ENCODE assay signal across 15 mouse cellular contexts in genomic region chr7:68022188-68022587, GRCm38 (mm10).
DNase-seq lines count a peak whose midpoint lies in the region; ATAC-seq and TF ChIP-seq lines count a peak whose summit lies in the region.
"Had no signal": no experiment of that assay in that cellular context is flagged by ENCODE, and none has a peak within 500 bp of the region (broad histone marks: within the 10 kb centered on the region; RNA-seq: fewer than 3 reads in every experiment).

No protein-coding gene starts in this region.

- no peaks in the 10 kb centered on the region for H3K9me3 ChIP-seq in heart, embryonic 13.5 days
- H3K9me3 ChIP-seq in kidney, postnatal 0 days (replicated peaks; ENCODE audit: low read length): no peaks in the 10 kb centered on the region
- H3K9me3 ChIP-seq: midbrain, embryonic 12.5 days had no signal

- 0 out of 2 replicates have a peak overlapping the region, but pooled peaks have one; percentile 2 for H3K4me2 ChIP-seq in heart, embryonic 13.5 days
- no peak overlapping the region for H3K4me2 ChIP-seq in kidney, postnatal 0 days (ENCODE audit: low read length)
- H3K4me2 ChIP-seq: midbrain, embryonic 12.5 days had no signal

- WGBS in heart, embryonic 13.5 days: 52% methylated on average over 6 of the region's 6 CpGs
- 43% methylated on average over 6 of the region's 6 CpGs for WGBS in kidney, postnatal 0 days

- peaks cover 97% of the 10 kb centered on the region for H3K4me1 ChIP-seq in heart, embryonic 13.5 days
- peaks cover 40% of the 10 kb centered on the region for H3K4me1 ChIP-seq in kidney, postnatal 0 days (replicated peaks; ENCODE audit: insufficient read depth, low read length)

- ATAC-seq in heart, embryonic 13.5 days (ENCODE audit: extremely low read depth, insufficient number of reproducible peaks, low FRiP score, low TSS enrichment): no peak
- ATAC-seq in kidney, postnatal 0 days (replicated peaks; ENCODE audit: low FRiP score, low read depth): no peak
- ATAC-seq: hindbrain, embryonic 16.5 days had no signal

- peak overlapping the region; percentile 80 for H3K27ac ChIP-seq in heart, embryonic 13.5 days (replicated peaks)
- H3K27ac ChIP-seq in kidney, postnatal 0 days: peak overlapping the region; percentile 56
- H3K27ac ChIP-seq: macrophage; midbrain, embryonic 12.5 days had no signal

- DNase-seq in heart, adult 18-20 months: no peak
- DNase-seq in kidney, postnatal 0 days (ENCODE audit: low spot score): no peak
- no peak for DNase-seq in kidney, adult 11 months
- DNase-seq in urinary bladder, postnatal 14 days (ENCODE audit: low spot score): peak; percentile 20
- DNase-seq in urinary bladder, postnatal 10 days (ENCODE audit: low spot score): no peak
- no peak for DNase-seq in left cerebral cortex, adult 8-10 months (ENCODE audit: low spot score in 2 of 2)
- DNase-seq: cerebellum, adult 11 months; cerebellum, postnatal 36 days; right cerebral cortex, adult 18-20 months; thymus, postnatal 4 days had no signal

- no peaks in the 10 kb centered on the region for H3K27me3 ChIP-seq in heart, embryonic 13.5 days (replicated peaks)
- H3K27me3 ChIP-seq in kidney, postnatal 0 days (ENCODE audit: insufficient read depth, low read length): no peaks in the 10 kb centered on the region
- H3K27me3 ChIP-seq: midbrain, embryonic 12.5 days had no signal

- H3K9ac ChIP-seq in heart, embryonic 13.5 days: peak overlapping the region; percentile 61
- no peak overlapping the region for H3K9ac ChIP-seq in kidney, postnatal 0 days (ENCODE audit: low read depth, low read length)
- H3K9ac ChIP-seq: midbrain, embryonic 12.5 days had no signal

- H3K36me3 ChIP-seq in heart, embryonic 13.5 days: 0 out of 2 replicates have a peak, but pooled peaks cover 5% of the 10 kb centered on the region
- H3K36me3 ChIP-seq in kidney, postnatal 0 days (ENCODE audit: insufficient read depth, low read length): 0 out of 2 replicates have a peak, but pooled peaks cover 3% of the 10 kb centered on the region
- H3K36me3 ChIP-seq: G1E had no signal

- TF ChIP-seq CTCF in kidney, postnatal 0 days (IDR thresholded peaks at IDR 0.05; ENCODE audit: low read depth): no peak

- no peak overlapping the region for H3K4me3 ChIP-seq in heart, embryonic 13.5 days
- no peak overlapping the region for H3K4me3 ChIP-seq in kidney, postnatal 0 days (replicated peaks; ENCODE audit: low read depth, low read length)
- H3K4me3 ChIP-seq: midbrain, embryonic 12.5 days had no signal
